9 mouse cellular contexts compared by ENCODE assay signal in the genomic region with DNA sequence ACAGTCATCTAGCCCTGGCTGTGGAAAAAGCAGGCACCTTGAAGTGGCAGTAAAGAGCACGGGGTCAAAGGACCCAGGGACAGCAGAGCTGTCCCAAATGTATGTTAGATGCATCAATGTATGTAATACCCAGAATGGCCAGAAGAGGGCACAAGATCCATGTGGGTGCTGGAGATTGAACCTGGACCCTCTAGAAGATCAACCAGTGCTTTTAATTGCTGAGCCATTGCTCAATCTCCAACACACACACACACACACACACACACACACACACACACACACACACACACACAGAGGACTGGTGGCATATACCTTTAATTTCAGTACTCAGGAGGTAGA. TPM values are rescaled to one million over a fixed set of nuclear protein-coding genes. Genes with fewer than 3 reads are reported as not detected.
DNase-seq lines count a peak whose midpoint lies in the region; ATAC-seq and TF ChIP-seq lines count a peak whose summit lies in the region.
"Had no signal": no experiment of that assay in that cellular context is flagged by ENCODE, and none has a peak within 500 bp of the region (broad histone marks: within the 10 kb centered on the region; RNA-seq: fewer than 3 reads in every experiment).

No protein-coding gene starts in this region.

- H3K4me3 ChIP-seq in hindbrain, embryonic 11.5 days (ENCODE audit: low read depth, low read length), result no peak overlapping the region
- no peak overlapping the region for H3K4me3 ChIP-seq in hindbrain, embryonic 10.5 days
- H3K4me3 ChIP-seq in thymus, adult 2 months (ENCODE audit: control insufficient read depth, insufficient read depth, low read length), result no peak overlapping the region
- H3K4me3 ChIP-seq in midbrain, embryonic 11.5 days (ENCODE audit: low read depth, low read length), result no peak overlapping the region
- H3K4me3 ChIP-seq: embryonic facial prominence, embryonic 12.5 days had no signal

- no peaks in the 10 kb centered on the region for H3K9me3 ChIP-seq in hindbrain, embryonic 11.5 days (ENCODE audit: control insufficient read depth, low read length)
- no peaks in the 10 kb centered on the region for H3K9me3 ChIP-seq in hindbrain, embryonic 10.5 days
- H3K9me3 ChIP-seq in midbrain, embryonic 11.5 days (ENCODE audit: control insufficient read depth, low read length), result no peaks in the 10 kb centered on the region
- H3K9me3 ChIP-seq: embryonic facial prominence, embryonic 12.5 days had no signal

- no peaks in the 10 kb centered on the region for H3K4me1 ChIP-seq in hindbrain, embryonic 11.5 days (replicated peaks; ENCODE audit: control insufficient read depth, insufficient read depth, low read length)
- no peaks in the 10 kb centered on the region for H3K4me1 ChIP-seq in hindbrain, embryonic 10.5 days (replicated peaks)
- no peaks in the 10 kb centered on the region for H3K4me1 ChIP-seq in thymus, adult 2 months (replicated peaks; ENCODE audit: control insufficient read depth, insufficient read depth, low read length)
- H3K4me1 ChIP-seq in midbrain, embryonic 11.5 days (ENCODE audit: control insufficient read depth, insufficient read depth, low read length), result no peaks in the 10 kb centered on the region
- H3K4me1 ChIP-seq: embryonic facial prominence, embryonic 12.5 days had no signal

- ATAC-seq in hindbrain, embryonic 11.5 days (ENCODE audit: low FRiP score), result no peak
- ATAC-seq in neutrophil, adult 5-6 weeks (ENCODE audit: extremely low read depth, insufficient number of reproducible peaks, low FRiP score, poor library complexity, severe bottlenecking), result peak; percentile 55; the same call in 1 of the 2 replicates
- ATAC-seq in midbrain, embryonic 11.5 days (ENCODE audit: low FRiP score), result no peak

- peak; percentile 61 for DNase-seq in hindbrain, embryonic 11.5 days (ENCODE audit: low spot score)
- DNase-seq in hindbrain, embryonic 10.5 days (ENCODE audit: low spot score), result no peak
- DNase-seq in thymus, adult 2 months, result peak; percentile 54
- DNase-seq in thymus, adult 18-20 months, result no peak
- DNase-seq in embryo, embryonic 10.5 days (ENCODE audit: low spot score), result peak; percentile 72
- no peak for DNase-seq in frontal cortex, postnatal 10 days (ENCODE audit: low spot score in 2 of 2)
- no peak for DNase-seq in midbrain, embryonic 11.5 days (ENCODE audit: low spot score, missing footprints)

- no peak for TF ChIP-seq CTCF in thymus, adult 2 months (IDR thresholded peaks at IDR 0.05; ENCODE audit: borderline replicate concordance, control insufficient read depth, extremely low read depth, insufficient read depth, low read length, poor library complexity)

- no peak overlapping the region for H3K9ac ChIP-seq in hindbrain, embryonic 11.5 days (ENCODE audit: low read depth, low read length)
- H3K9ac ChIP-seq in midbrain, embryonic 11.5 days (ENCODE audit: low read length), result no peak overlapping the region
- H3K9ac ChIP-seq: embryonic facial prominence, embryonic 12.5 days had no signal

- no peaks in the 10 kb centered on the region for H3K36me3 ChIP-seq in hindbrain, embryonic 11.5 days (ENCODE audit: control insufficient read depth, insufficient read depth, low read length)
- no peaks in the 10 kb centered on the region for H3K36me3 ChIP-seq in hindbrain, embryonic 10.5 days
- no peaks in the 10 kb centered on the region for H3K36me3 ChIP-seq in thymus, adult 2 months (ENCODE audit: control insufficient read depth, insufficient read depth, low read length)
- no peaks in the 10 kb centered on the region for H3K36me3 ChIP-seq in midbrain, embryonic 11.5 days (ENCODE audit: control insufficient read depth, insufficient read depth, low read length)
- H3K36me3 ChIP-seq: embryonic facial prominence, embryonic 12.5 days had no signal

- 17% methylated on average over 1 of the region's 1 CpGs for WGBS in hindbrain, embryonic 11.5 days
- 29% methylated on average over 1 of the region's 1 CpGs for WGBS in hindbrain, embryonic 10.5 days
- WGBS in thymus, adult 2 months, result 11% methylated on average over 1 of the region's 1 CpGs
- 25% methylated on average over 1 of the region's 1 CpGs for WGBS in midbrain, embryonic 11.5 days

- TF ChIP-seq POLR2A in thymus, adult 2 months (IDR thresholded peaks at IDR 0.05; ENCODE audit: control insufficient read depth, extremely low read depth, insufficient read depth, low read length, poor library complexity), result no peak

- no peak overlapping the region for H3K4me2 ChIP-seq in hindbrain, embryonic 11.5 days (replicated peaks; ENCODE audit: low read depth, low read length)
- H3K4me2 ChIP-seq in midbrain, embryonic 11.5 days, result no peak overlapping the region
- H3K4me2 ChIP-seq: embryonic facial prominence, embryonic 12.5 days had no signal

- no peaks in the 10 kb centered on the region for H3K27me3 ChIP-seq in hindbrain, embryonic 11.5 days (ENCODE audit: control insufficient read depth, insufficient read depth, low read length)
- no peaks in the 10 kb centered on the region for H3K27me3 ChIP-seq in hindbrain, embryonic 10.5 days (ENCODE audit: insufficient read depth, poor library complexity, severe bottlenecking)
- H3K27me3 ChIP-seq in thymus, adult 2 months (ENCODE audit: control insufficient read depth, insufficient read depth, low read length), result no peaks in the 10 kb centered on the region
- H3K27me3 ChIP-seq in midbrain, embryonic 11.5 days (ENCODE audit: control insufficient read depth, insufficient read depth, low read length), result no peaks in the 10 kb centered on the region
- H3K27me3 ChIP-seq: embryonic facial prominence, embryonic 12.5 days had no signal

- H3K27ac ChIP-seq in hindbrain, embryonic 11.5 days (ENCODE audit: low read depth, low read length), result no peak overlapping the region
- H3K27ac ChIP-seq in hindbrain, embryonic 10.5 days, result no peak overlapping the region
- H3K27ac ChIP-seq in thymus, adult 2 months (ENCODE audit: control insufficient read depth, insufficient read depth, low read length), result no peak overlapping the region
- H3K27ac ChIP-seq in midbrain, embryonic 11.5 days (ENCODE audit: low read depth, low read length), result no peak overlapping the region
- H3K27ac ChIP-seq: embryonic facial prominence, embryonic 12.5 days had no signal

RNA-seq across cellular contexts. Expression of gene Sccpdh, which starts 34.6 kb away (rescaled TPM):
- polyA plus RNA-seq in hindbrain, embryonic 11.5 days (2014; fragmentation: Nextera tagmentation; extraction: Ambion mirVana), result 112 and 119 TPM in 2 replicates
- polyA plus RNA-seq in hindbrain, embryonic 10.5 days (2016; fragmentation: Nextera tagmentation; extraction: Ambion mirVana), result 88.0 and 92.3 TPM in 2 replicates
- polyA plus RNA-seq in thymus, adult 2 months (2012; rRNA removed), result 1.9 and 3.0 TPM in 2 replicates
- 2.3 and 9.4 TPM in 2 replicates for total RNA-seq in neutrophil, adult 5-6 weeks (2017)
- polyA plus RNA-seq in midbrain, embryonic 11.5 days (2014; fragmentation: Nextera tagmentation; extraction: Ambion mirVana), result 95.6 and 101 TPM in 2 replicates

Comparison
In these comparisons a context has a peak if more than half of its experiments do, and no peak if none do; other contexts are left out.
1. DNase-seq: peak in hindbrain, embryonic 11.5 days (single experiment), thymus, adult 2 months (single experiment) and embryo, embryonic 10.5 days (single experiment); none in hindbrain, embryonic 10.5 days (single experiment), thymus, adult 18-20 months (0 of 2), frontal cortex, postnatal 10 days (0 of 2) and midbrain, embryonic 11.5 days (single experiment).
2. RNA of gene Sccpdh, which starts 34.6 kb away (polyA plus RNA-seq): 112 to 119 TPM in hindbrain, embryonic 11.5 days, 95.6 to 101 TPM in midbrain, embryonic 11.5 days and 88.0 to 92.3 TPM in hindbrain, embryonic 10.5 days; 1.9 to 3.0 TPM in thymus, adult 2 months; every median in the first group is over 10 times any median in the second.